ENCODE assay signal across 13 mouse cellular contexts in the genomic region with DNA sequence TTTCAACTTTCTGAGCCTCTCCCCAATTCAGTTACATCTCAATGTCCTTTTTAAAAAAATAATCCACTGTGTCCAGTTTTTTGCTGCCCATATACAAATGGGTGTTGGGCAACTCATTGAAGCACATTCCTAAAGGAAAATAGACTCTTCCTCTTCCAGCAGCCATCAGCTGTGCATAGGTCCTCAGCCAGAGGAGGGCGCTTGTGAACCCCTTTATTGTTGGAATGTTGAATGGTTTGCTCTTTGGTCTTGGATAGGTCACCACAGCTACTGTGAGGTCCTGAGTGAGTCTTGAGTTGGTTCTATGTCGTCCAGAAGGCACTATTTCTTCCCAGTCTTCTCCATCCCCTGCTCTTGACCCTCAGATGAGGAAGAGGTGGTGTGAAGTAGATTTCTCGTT. TPM values are rescaled to one million over a fixed set of nuclear protein-coding genes. Genes with fewer than 3 reads are reported as not detected.
A peak's percentile ranks its signal among the peaks of the same experiment; 100 is the strongest.
DNase-seq lines count a peak whose midpoint lies in the region; ATAC-seq and TF ChIP-seq lines count a peak whose summit lies in the region.
"Had no signal": no experiment of that assay in that cellular context is flagged by ENCODE, and none has a peak within 500 bp of the region (broad histone marks: within the 10 kb centered on the region; RNA-seq: fewer than 3 reads in every experiment).

No protein-coding gene starts in this region.

- no peak overlapping the region for H3K27ac ChIP-seq in layer of hippocampus, adult 2 months
- no peak overlapping the region for H3K27ac ChIP-seq in lung, embryonic 14.5 days (ENCODE audit: low read depth)
- H3K27ac ChIP-seq: embryonic facial prominence, embryonic 15.5 days; limb, embryonic 13.5 days; midbrain, embryonic 13.5 days had no signal

- no peak overlapping the region for H3K4me2 ChIP-seq in lung, embryonic 14.5 days
- H3K4me2 ChIP-seq: embryonic facial prominence, embryonic 15.5 days; limb, embryonic 13.5 days; midbrain, embryonic 13.5 days had no signal

- 67% methylated on average over 3 of the region's 3 CpGs for WGBS in lung, embryonic 14.5 days

- ATAC-seq in lung, embryonic 14.5 days (ENCODE audit: insufficient read depth), result no peak
- ATAC-seq in CD4-positive, CD25-positive, alpha-beta regulatory T cell, adult 4 months, result no peak
- ATAC-seq: midbrain, embryonic 13.5 days had no signal

- no peaks in the 10 kb centered on the region for H3K4me1 ChIP-seq in lung, embryonic 14.5 days (ENCODE audit: insufficient read depth)
- H3K4me1 ChIP-seq: embryonic facial prominence, embryonic 15.5 days; midbrain, embryonic 13.5 days had no signal

- H3K27me3 ChIP-seq in lung, embryonic 14.5 days (ENCODE audit: insufficient read depth, low read length), result no peaks in the 10 kb centered on the region
- H3K27me3 ChIP-seq: embryonic facial prominence, embryonic 15.5 days; limb, embryonic 13.5 days; midbrain, embryonic 13.5 days had no signal

- TF ChIP-seq CTCF in layer of hippocampus, adult 2 months (conservative IDR thresholded peaks at IDR 0.05), result peak; percentile 61
- TF ChIP-seq CTCF in lung, embryonic 14.5 days (IDR thresholded peaks at IDR 0.05; ENCODE audit: low read depth), result peak; percentile 32; the same call in 1 of the 2 replicates

- H3K9ac ChIP-seq in lung, embryonic 14.5 days, result no peak overlapping the region
- H3K9ac ChIP-seq: embryonic facial prominence, embryonic 15.5 days; limb, embryonic 13.5 days; midbrain, embryonic 13.5 days had no signal

- DNase-seq in adrenal gland, postnatal 36 days, result peak; percentile 22 to 32
- no peak for DNase-seq in adrenal gland, adult (ENCODE audit: inconsistent age in 2 of 2, low spot score in 1 of 2)
- no peak for DNase-seq in layer of hippocampus, adult 2 months (ENCODE audit: low spot score in 2 of 2)
- no peak for DNase-seq in layer of hippocampus, postnatal 10 days (ENCODE audit: low spot score in 2 of 2)
- DNase-seq in ZHBTc4 (ENCODE audit: low read depth, low spot score), result peak; percentile 58
- DNase-seq in lung, embryonic 14.5 days, result peak; percentile 33
- DNase-seq in gastrocnemius, postnatal 14 days, result no peak
- DNase-seq: gastrocnemius, postnatal 36 days; thymus, adult 18-20 months had no signal

- H3K36me3 ChIP-seq in lung, embryonic 14.5 days (ENCODE audit: insufficient read depth), result no peaks in the 10 kb centered on the region; the same call in 1 of the 2 replicates
- H3K36me3 ChIP-seq: embryonic facial prominence, embryonic 15.5 days; limb, embryonic 13.5 days; midbrain, embryonic 13.5 days had no signal

- H3K4me3 ChIP-seq in layer of hippocampus, adult 2 months, result no peak overlapping the region
- H3K4me3 ChIP-seq in lung, embryonic 14.5 days (ENCODE audit: low read depth, low read length), result no peak overlapping the region
- H3K4me3 ChIP-seq: embryonic facial prominence, embryonic 15.5 days; limb, embryonic 13.5 days; midbrain, embryonic 13.5 days had no signal

- intact Hi-C loops in gastrocnemius, postnatal 14 days (cut with DNase I; ENCODE audit: low total_unique reads), result no loop called here

- H3K9me3 ChIP-seq in lung, embryonic 14.5 days (ENCODE audit: low read depth, low read length), result no peaks in the 10 kb centered on the region
- H3K9me3 ChIP-seq: embryonic facial prominence, embryonic 15.5 days; limb, embryonic 13.5 days; midbrain, embryonic 13.5 days had no signal

RNA-seq across cellular contexts. Expression of gene Pan3, which starts 54.2 kb away (rescaled TPM):
- total RNA-seq in adrenal gland, postnatal 36 days (2021), result 100 to 1,000 TPM in 1 of 2 experiments, 10 to 100 TPM in 1; 92.1 to 101 TPM
- 100 to 1,000 TPM in 1 of 2 experiments, 10 to 100 TPM in 1; 96.7 to 114 TPM for total RNA-seq in layer of hippocampus, adult 2 months (2021)
- total RNA-seq in layer of hippocampus, postnatal 10 days (2021), result 10 to 100 TPM; 86.9 to 89.7 TPM
- polyA plus RNA-seq in lung, embryonic 14.5 days (2014; fragmentation: Nextera tagmentation; extraction: Ambion mirVana), result 76.5 and 84.1 TPM in 2 replicates
- 100 to 1,000 TPM; 180 to 227 TPM for polyA plus RNA-seq in CD4-positive, CD25-positive, alpha-beta regulatory T cell, adult 4 months (2017; shearing (Covaris generic))
- total RNA-seq in gastrocnemius, postnatal 14 days (2021), result 10 to 100 TPM; 22.2 to 31.3 TPM

Comparison
In these comparisons a context has a peak if more than half of its experiments do, and no peak if none do; other contexts are left out.
1. DNase-seq: peak in adrenal gland, postnatal 36 days (2 of 2), ZHBTc4 (single experiment) and lung, embryonic 14.5 days (single experiment); none in adrenal gland, adult (0 of 2), layer of hippocampus, adult 2 months (0 of 2), layer of hippocampus, postnatal 10 days (0 of 2) and gastrocnemius, postnatal 14 days (single experiment).